Mouse (Mus musculus) cerebellum, adult 2 months (tissue): ENCODE results near the gene Gxylt2. TPM values are rescaled to one million over a fixed set of nuclear protein-coding genes. Genes with fewer than 3 reads are reported as not detected.
A peak's percentile ranks its signal among the peaks of the same experiment; 100 is the strongest.

Experiments used
- DNase-seq, 2 experiments: peaks; one replicate each; pipeline ENCODE4 v3.0.0; 2021
- H3K27ac ChIP-seq: fragments of 200-500 bp; 2 replicates; pipeline ENCODE4 v1.5.1; 2012; ENCODE audit warnings: low read length, control low read depth, inconsistent platforms; ENCODE audit not compliant: insufficient read depth
- H3K27me3 ChIP-seq: fragments of 200-500 bp; 2 replicates; pipeline ENCODE4 v1.6.1; 2012; ENCODE audit warnings: inconsistent platforms, mild to moderate bottlenecking, low read length, moderate library complexity; ENCODE audit not compliant: control insufficient read depth, insufficient read depth
- H3K4me1 ChIP-seq: fragments of 200-500 bp; 2 replicates; pipeline ENCODE4 v1.6.1; 2011; ENCODE audit warnings: low read length; ENCODE audit not compliant: control insufficient read depth, insufficient read depth
- H3K4me3 ChIP-seq: fragments of 200-500 bp; replicated peaks from 2 replicates; pipeline ENCODE3; 2011; ENCODE audit warnings: mild to moderate bottlenecking, low read depth, low read length, control low read depth; ENCODE audit not compliant: insufficient read depth
- CTCF ChIP-seq: fragments of 200-500 bp; IDR thresholded peaks from 2 replicates; pipeline ENCODE4 v1.5.1; 2011; ENCODE audit warnings: low read depth, mild to moderate bottlenecking, control low read depth, low read length, moderate library complexity, borderline replicate concordance; ENCODE audit not compliant: insufficient read depth
- POLR2A ChIP-seq: fragments of 200-500 bp; IDR thresholded peaks from 2 replicates; pipeline ENCODE4 v1.6.1; 2011; ENCODE audit warnings: low read length, control low read depth, borderline replicate concordance; ENCODE audit not compliant: insufficient read depth
- WGBS: fragments of 180-500 bp; shearing (Covaris S2); methylation state at CpG from one replicate; pipeline ENCODE4 v1.1.7; 2018; 5-methylcytosine and 5-hydroxymethylcytosine counted together
- polyA plus RNA-seq: library from polyadenylated mRNA; depleted of rRNA; stranded (reverse); fragments of >200 nt; gene quantifications from 2 replicates; pipeline ENCODE4 v1.2.3, GENCODE M21; 2012

Gxylt2 gene
- polyA plus RNA-seq, 1 experiment = 0.31 TPM

- no peaks in the 10 kb centered on the region for H3K27me3 ChIP-seq
- no peaks in the 10 kb centered on the region for H3K4me1 ChIP-seq
- TF ChIP-seq CTCF (no peak), POLR2A (no peak)
- 96% methylated on average over 6 of the region's 6 CpGs for WGBS
- H3K4me3 ChIP-seq = no peak overlapping the region
- no peak for DNase-seq
- H3K27ac ChIP-seq = no peak overlapping the region
Observed at GRCm38 (mm10) chr6:100826046-100826445, 121.5 kb downstream of the Gxylt2 start.

GRCm38 (mm10) chr6:100828565-100828964 is 124.0 kb downstream of the Gxylt2 start:
- H3K27ac ChIP-seq = no peak overlapping the region
- H3K27me3 ChIP-seq = no peaks in the 10 kb centered on the region
- no peak overlapping the region for H3K4me3 ChIP-seq
- 90% methylated on average over 7 of the region's 7 CpGs for whole genome bisulfite sequencing
- no peak for DNase-seq
- H3K4me1 ChIP-seq = no peaks in the 10 kb centered on the region
- TF ChIP-seq POLR2A (no peak), CTCF (no peak)

- Histone ChIP-seq H3K4me1 (0 out of 2 replicates have a peak, but pooled peaks cover under 1% of the 10 kb centered on the region), H3K27me3 (no peaks in the 10 kb centered on the region), H3K27ac (no peak overlapping the region), H3K4me3 (no peak overlapping the region)
- no peak for TF ChIP-seq POLR2A
- no peak for DNase-seq
- whole genome bisulfite sequencing = 49% methylated on average over 5 of the region's 5 CpGs
Observed at GRCm38 (mm10) chr6:100829770-100830169, 125.2 kb downstream of the Gxylt2 start.

- H3K27me3 ChIP-seq = no peaks in the 10 kb centered on the region
- no peak overlapping the region for H3K27ac ChIP-seq
- no peak overlapping the region for H3K4me3 ChIP-seq
- no peak for TF ChIP-seq POLR2A
- no peak for TF ChIP-seq CTCF
- H3K4me1 ChIP-seq = peaks cover 2% of the 10 kb centered on the region; the same call in 1 of the 2 replicates
- WGBS = 90% methylated on average over 3 of the region's 3 CpGs
- DNase-seq = no peak
Observed at GRCm38 (mm10) chr6:100831188-100831587, 126.7 kb downstream of the Gxylt2 start.

- H3K27me3 ChIP-seq = no peaks in the 10 kb centered on the region
- H3K4me1 ChIP-seq = peaks cover 2% of the 10 kb centered on the region; the same call in 1 of the 2 replicates
- 95% methylated on average over 6 of the region's 6 CpGs for whole genome bisulfite sequencing
- DNase-seq = no peak
- H3K4me3 ChIP-seq = no peak overlapping the region
- no peak overlapping the region for H3K27ac ChIP-seq
- TF ChIP-seq CTCF (no peak), POLR2A (no peak)
Observed at GRCm38 (mm10) chr6:100831751-100832150, 127.2 kb downstream of the Gxylt2 start.

GRCm38 (mm10) chr6:100833355-100833754 is 128.8 kb downstream of the Gxylt2 start, which contains the start of gene Ppp4r2:
Ppp4r2 (plus strand) TSS chr6:100833622.
- WGBS = under 1% methylated on average over 50 of the region's 50 CpGs
- TF ChIP-seq CTCF (no peak), POLR2A (0 out of 2 replicates have a peak, but pooled peaks have one; percentile 43)
- peak within 1 kb of the TSS; percentile 26 for H3K27ac ChIP-seq
- peaks cover 7% of the 10 kb centered on the region; the same call in 1 of the 2 replicates for H3K4me1 ChIP-seq
- no peaks in the 10 kb centered on the region for H3K27me3 ChIP-seq
- peak within 1 kb of the TSS; percentile 73 for H3K4me3 ChIP-seq
- peak; percentile 91 to 92 for DNase-seq

GRCm38 (mm10) chr6:100833811-100834481 is 129.4 kb downstream of the Gxylt2 start:
- TF ChIP-seq CTCF = peak; percentile 10; the same call in 1 of the 2 replicates
- TF ChIP-seq POLR2A = 0 out of 2 replicates have a peak, but pooled peaks have one; percentile 18
- DNase-seq = peak; percentile 64 to 76
- 1% methylated on average over 63 of the region's 72 CpGs for WGBS
- Histone ChIP-seq H3K27ac (no peak overlapping the region; the same call in 1 of the 2 replicates), H3K4me1 (peaks cover 7% of the 10 kb centered on the region; the same call in 1 of the 2 replicates), H3K27me3 (no peaks in the 10 kb centered on the region), H3K4me3 (peak overlapping the region; percentile 64)
